Mouse (Mus musculus): Measurements from ENCODE around the gene Zfp968.
"Not testable (repeated sequence)": the region's sequence is repeated elsewhere in the genome, so short reads cannot be mapped to it uniquely, and the experiment has no call there.

The Zfp968 gene

GRCm38 (mm10) chr2:175372136-175372535 lies at the start of gene Zfp968:
Gene Zfp968 (plus strand): TSS chr2:175372436.
- DNase-seq (ENCODE audit: low spot score) = not testable (repeated sequence)

- DNase-seq (ENCODE audit: low spot score) = not testable (repeated sequence)
Measured at GRCm38 (mm10) chr2:175338097-175338496, 34.1 kb upstream of the Zfp968 start, which contains the start of gene Gm4631. Gene Gm4631 (minus strand): TSS chr2:175338197.
